In genomic region chr12:25188556-25188955, GRCm38 (mm10) we compare ENCODE assay signal across 15 mouse cellular contexts.
DNase-seq lines count a peak whose midpoint lies in the region; ATAC-seq and TF ChIP-seq lines count a peak whose summit lies in the region.
"Had no signal": no experiment of that assay in that cellular context is flagged by ENCODE, and none has a peak within 500 bp of the region (broad histone marks: within the 10 kb centered on the region; RNA-seq: fewer than 3 reads in every experiment).

No protein-coding gene starts in this region.

- no peak overlapping the region for H3K9ac ChIP-seq in forebrain, embryonic 15.5 days (replicated peaks)
- H3K9ac ChIP-seq in forebrain, embryonic 11.5 days (ENCODE audit: low read length), result no peak overlapping the region
- no peak overlapping the region for H3K9ac ChIP-seq in midbrain, embryonic 14.5 days (replicated peaks; ENCODE audit: low read length)
- H3K9ac ChIP-seq in stomach, postnatal 0 days (ENCODE audit: low read length), result no peak overlapping the region
- H3K9ac ChIP-seq in midbrain, embryonic 16.5 days (ENCODE audit: low read depth, low read length), result no peak overlapping the region
- H3K9ac ChIP-seq: hindbrain, embryonic 13.5 days; midbrain, embryonic 13.5 days; neural tube, embryonic 12.5 days had no signal

- DNase-seq in forebrain, embryonic 11.5 days (ENCODE audit: low spot score), result no peak
- DNase-seq in midbrain, embryonic 10.5 days (ENCODE audit: low spot score), result no peak
- no peak for DNase-seq in midbrain, embryonic 14.5 days
- peak; percentile 65 for DNase-seq in induced T-regulatory cell, adult 2 months (ENCODE audit: low read depth)
- DNase-seq in stomach, postnatal 0 days (ENCODE audit: low spot score), result no peak
- no peak for DNase-seq in heart, postnatal 4 days
- DNase-seq: adrenal gland, postnatal 36 days; kidney, adult 18-20 months; kidney, postnatal 25 days; lung, postnatal 10 days had no signal

- TF ChIP-seq EP300 in stomach, postnatal 0 days (optimal IDR thresholded peaks at IDR 0.05), result no peak

- no peaks in the 10 kb centered on the region for H3K9me3 ChIP-seq in forebrain, embryonic 15.5 days
- H3K9me3 ChIP-seq in forebrain, embryonic 11.5 days (ENCODE audit: control insufficient read depth, low read length), result no peaks in the 10 kb centered on the region
- H3K9me3 ChIP-seq in midbrain, embryonic 10.5 days (replicated peaks), result no peaks in the 10 kb centered on the region; the same call in 1 of the 2 replicates
- H3K9me3 ChIP-seq in midbrain, embryonic 14.5 days (ENCODE audit: control insufficient read depth, low read length), result no peaks in the 10 kb centered on the region
- H3K9me3 ChIP-seq in stomach, postnatal 0 days (ENCODE audit: control insufficient read depth, low read length), result no peaks in the 10 kb centered on the region
- no peaks in the 10 kb centered on the region for H3K9me3 ChIP-seq in midbrain, embryonic 16.5 days (replicated peaks; ENCODE audit: control insufficient read depth, low read length, poor library complexity, severe bottlenecking)
- H3K9me3 ChIP-seq: hindbrain, embryonic 13.5 days; midbrain, embryonic 13.5 days; neural tube, embryonic 12.5 days had no signal

- H3K4me3 ChIP-seq in forebrain, embryonic 15.5 days, result no peak overlapping the region
- no peak overlapping the region for H3K4me3 ChIP-seq in forebrain, embryonic 11.5 days (ENCODE audit: low read depth, low read length)
- no peak overlapping the region for H3K4me3 ChIP-seq in midbrain, embryonic 10.5 days
- H3K4me3 ChIP-seq in midbrain, embryonic 14.5 days (replicated peaks; ENCODE audit: low read depth, low read length), result no peak overlapping the region
- no peak overlapping the region for H3K4me3 ChIP-seq in stomach, postnatal 0 days (ENCODE audit: low read depth, low read length)
- no peak overlapping the region for H3K4me3 ChIP-seq in midbrain, embryonic 16.5 days (ENCODE audit: low read depth, low read length)
- H3K4me3 ChIP-seq: hindbrain, embryonic 13.5 days; midbrain, embryonic 13.5 days; neural tube, embryonic 12.5 days had no signal

- no peaks in the 10 kb centered on the region for H3K27me3 ChIP-seq in forebrain, embryonic 15.5 days
- no peaks in the 10 kb centered on the region for H3K27me3 ChIP-seq in forebrain, embryonic 11.5 days (ENCODE audit: control insufficient read depth, insufficient read depth, low read length)
- no peaks in the 10 kb centered on the region for H3K27me3 ChIP-seq in midbrain, embryonic 10.5 days (ENCODE audit: low read depth, poor library complexity, severe bottlenecking)
- H3K27me3 ChIP-seq in midbrain, embryonic 14.5 days (ENCODE audit: control insufficient read depth, insufficient read depth, low read length), result no peaks in the 10 kb centered on the region
- no peaks in the 10 kb centered on the region for H3K27me3 ChIP-seq in stomach, postnatal 0 days (ENCODE audit: control insufficient read depth, insufficient read depth, low read length)
- no peaks in the 10 kb centered on the region for H3K27me3 ChIP-seq in midbrain, embryonic 16.5 days (ENCODE audit: control insufficient read depth, insufficient read depth, low read depth, low read length)
- H3K27me3 ChIP-seq: hindbrain, embryonic 13.5 days; midbrain, embryonic 13.5 days; neural tube, embryonic 12.5 days had no signal

- H3K27ac ChIP-seq in forebrain, embryonic 15.5 days (replicated peaks), result peak overlapping the region; percentile 60; the same call in 1 of the 2 replicates
- no peak overlapping the region for H3K27ac ChIP-seq in forebrain, embryonic 11.5 days (ENCODE audit: low read depth, low read length)
- H3K27ac ChIP-seq in midbrain, embryonic 10.5 days (replicated peaks), result 0 out of 2 replicates have a peak overlapping the region, but pooled peaks have one; percentile 30
- no peak overlapping the region for H3K27ac ChIP-seq in midbrain, embryonic 14.5 days (replicated peaks; ENCODE audit: low read depth, low read length)
- H3K27ac ChIP-seq in stomach, postnatal 0 days (replicated peaks), result 0 out of 2 replicates have a peak overlapping the region, but pooled peaks have one; percentile 4
- H3K27ac ChIP-seq in midbrain, embryonic 16.5 days (ENCODE audit: low read length), result no peak overlapping the region
- H3K27ac ChIP-seq: hindbrain, embryonic 13.5 days; midbrain, embryonic 13.5 days; neural tube, embryonic 12.5 days had no signal

- no peak overlapping the region for H3K4me2 ChIP-seq in forebrain, embryonic 15.5 days (replicated peaks)
- H3K4me2 ChIP-seq in forebrain, embryonic 11.5 days (ENCODE audit: low read depth, low read length, severe bottlenecking), result no peak overlapping the region
- H3K4me2 ChIP-seq in midbrain, embryonic 14.5 days (ENCODE audit: low read length), result no peak overlapping the region
- no peak overlapping the region for H3K4me2 ChIP-seq in stomach, postnatal 0 days (replicated peaks; ENCODE audit: low read depth)
- H3K4me2 ChIP-seq in midbrain, embryonic 16.5 days (ENCODE audit: low read length), result no peak overlapping the region
- H3K4me2 ChIP-seq: hindbrain, embryonic 13.5 days; midbrain, embryonic 13.5 days; neural tube, embryonic 12.5 days had no signal

- H3K4me1 ChIP-seq in forebrain, embryonic 15.5 days, result peaks cover 11% of the 10 kb centered on the region
- no peaks in the 10 kb centered on the region for H3K4me1 ChIP-seq in forebrain, embryonic 11.5 days (replicated peaks; ENCODE audit: control insufficient read depth, insufficient read depth, low read length)
- 0 out of 2 replicates have a peak, but pooled peaks cover 3% of the 10 kb centered on the region for H3K4me1 ChIP-seq in midbrain, embryonic 10.5 days
- H3K4me1 ChIP-seq in midbrain, embryonic 14.5 days (ENCODE audit: control insufficient read depth, insufficient read depth, low read length), result no peaks in the 10 kb centered on the region
- H3K4me1 ChIP-seq in stomach, postnatal 0 days (replicated peaks; ENCODE audit: control insufficient read depth, insufficient read depth), result no peaks in the 10 kb centered on the region
- no peaks in the 10 kb centered on the region for H3K4me1 ChIP-seq in midbrain, embryonic 16.5 days (ENCODE audit: control insufficient read depth, insufficient read depth, low read length)
- H3K4me1 ChIP-seq: neural tube, embryonic 12.5 days had no signal

- WGBS in forebrain, embryonic 15.5 days, result 85% methylated on average over 3 of the region's 3 CpGs
- WGBS in forebrain, embryonic 11.5 days, result 82% methylated on average over 3 of the region's 3 CpGs
- WGBS in midbrain, embryonic 10.5 days, result 81% methylated on average over 3 of the region's 3 CpGs
- 81% methylated on average over 3 of the region's 3 CpGs for WGBS in midbrain, embryonic 14.5 days
- 77% methylated on average over 3 of the region's 3 CpGs for WGBS in stomach, postnatal 0 days
- WGBS in midbrain, embryonic 16.5 days, result 90% methylated on average over 3 of the region's 3 CpGs

- no peaks in the 10 kb centered on the region for H3K36me3 ChIP-seq in forebrain, embryonic 15.5 days
- H3K36me3 ChIP-seq in forebrain, embryonic 11.5 days (ENCODE audit: control insufficient read depth, insufficient read depth, low read length), result no peaks in the 10 kb centered on the region
- H3K36me3 ChIP-seq in midbrain, embryonic 10.5 days, result no peaks in the 10 kb centered on the region
- no peaks in the 10 kb centered on the region for H3K36me3 ChIP-seq in midbrain, embryonic 14.5 days (ENCODE audit: control insufficient read depth, insufficient read depth, low read length)
- no peaks in the 10 kb centered on the region for H3K36me3 ChIP-seq in stomach, postnatal 0 days (ENCODE audit: control insufficient read depth, insufficient read depth, low read length)
- no peaks in the 10 kb centered on the region for H3K36me3 ChIP-seq in midbrain, embryonic 16.5 days (ENCODE audit: control insufficient read depth, insufficient read depth, low read length)
- H3K36me3 ChIP-seq: hindbrain, embryonic 13.5 days; midbrain, embryonic 13.5 days; neural tube, embryonic 12.5 days had no signal

- TF ChIP-seq CTCF in stomach, postnatal 0 days (IDR thresholded peaks at IDR 0.05; ENCODE audit: low read depth), result no peak

- no peak for ATAC-seq in forebrain, embryonic 15.5 days (replicated peaks)
- no peak for ATAC-seq in forebrain, embryonic 11.5 days (replicated peaks; ENCODE audit: low FRiP score)
- ATAC-seq in midbrain, embryonic 14.5 days (ENCODE audit: low FRiP score, low TSS enrichment), result no peak
- ATAC-seq in stomach, postnatal 0 days (ENCODE audit: low FRiP score, low TSS enrichment), result no peak
- ATAC-seq in midbrain, embryonic 16.5 days, result no peak
- ATAC-seq: midbrain, embryonic 13.5 days had no signal

Comparison
In these comparisons a context has a peak if more than half of its experiments do, and no peak if none do; other contexts are left out.
1. H3K27ac ChIP-seq: peak in forebrain, embryonic 15.5 days (single experiment), midbrain, embryonic 10.5 days (single experiment) and stomach, postnatal 0 days (single experiment); none in forebrain, embryonic 11.5 days (single experiment), midbrain, embryonic 14.5 days (single experiment) and midbrain, embryonic 16.5 days (single experiment).